Mouse (Mus musculus): ENCODE data around the gene Hlcs. TPM values are rescaled to one million over a fixed set of nuclear protein-coding genes. Genes with fewer than 3 reads are reported as not detected.

The Hlcs gene
- polyA plus RNA-seq, 1 experiment from 2014 or later = 7.6 TPM

GRCm38 (mm10) chr16:94150125-94151103, 163.0 kb downstream of the Hlcs start:
- Histone ChIP-seq H3K4me2 (ENCODE audit: low read depth, low read length) (no peak overlapping the region), H3K4me3 (ENCODE audit: low read depth, low read length) (no peak overlapping the region), H3K4me1 (ENCODE audit: control insufficient read depth, insufficient read depth, low read length) (peaks cover 11% of the 10 kb centered on the region), H3K36me3 (ENCODE audit: control insufficient read depth, insufficient read depth, low read length) (no peaks in the 10 kb centered on the region), H3K9me3 (ENCODE audit: control insufficient read depth, low read length) (no peaks in the 10 kb centered on the region), H3K27ac (ENCODE audit: low read depth, low read length) (no peak overlapping the region), H3K27me3 (ENCODE audit: control insufficient read depth, insufficient read depth, low read length) (no peaks in the 10 kb centered on the region), H3K9ac (replicated peaks; ENCODE audit: low read depth, low read length) (no peak overlapping the region)
- no peak for ATAC-seq (ENCODE audit: low read depth)
- WGBS = 71% methylated on average over 15 of the region's 15 CpGs

GRCm38 (mm10) chr16:94148139-94148538, 165.2 kb downstream of the Hlcs start:
- Histone ChIP-seq H3K27me3 (ENCODE audit: control insufficient read depth, insufficient read depth, low read length) (no peaks in the 10 kb centered on the region), H3K4me1 (ENCODE audit: control insufficient read depth, insufficient read depth, low read length) (no peaks in the 10 kb centered on the region; the same call in 1 of the 2 replicates), H3K36me3 (ENCODE audit: control insufficient read depth, insufficient read depth, low read length) (no peaks in the 10 kb centered on the region), H3K4me2 (ENCODE audit: low read depth, low read length) (no peak overlapping the region), H3K27ac (ENCODE audit: low read depth, low read length) (no peak overlapping the region), H3K4me3 (ENCODE audit: low read depth, low read length) (no peak overlapping the region), H3K9me3 (ENCODE audit: control insufficient read depth, low read length) (no peaks in the 10 kb centered on the region), H3K9ac (replicated peaks; ENCODE audit: low read depth, low read length) (no peak overlapping the region)
- 43% methylated on average over 11 of the region's 11 CpGs for WGBS
- ATAC-seq (ENCODE audit: low read depth) = no peak

- no peaks in the 10 kb centered on the region for H3K27me3 ChIP-seq (ENCODE audit: control insufficient read depth, insufficient read depth, low read length)
- H3K4me1 ChIP-seq (ENCODE audit: control insufficient read depth, insufficient read depth, low read length) = no peaks in the 10 kb centered on the region
- H3K36me3 ChIP-seq (ENCODE audit: control insufficient read depth, insufficient read depth, low read length) = no peaks in the 10 kb centered on the region
- no peaks in the 10 kb centered on the region for H3K9me3 ChIP-seq (ENCODE audit: control insufficient read depth, low read length)
- no peak for ATAC-seq (ENCODE audit: low read depth)
- no peak overlapping the region for H3K4me2 ChIP-seq (ENCODE audit: low read depth, low read length)
- no peak overlapping the region for H3K4me3 ChIP-seq (ENCODE audit: low read depth, low read length)
- WGBS = 19% methylated on average over 10 of the region's 10 CpGs
- H3K9ac ChIP-seq (replicated peaks; ENCODE audit: low read depth, low read length) = no peak overlapping the region
- H3K27ac ChIP-seq (ENCODE audit: low read depth, low read length) = no peak overlapping the region
Measured at GRCm38 (mm10) chr16:94143325-94143724, 170.0 kb downstream of the Hlcs start.

GRCm38 (mm10) chr16:94140746-94141145, 172.6 kb downstream of the Hlcs start:
- Histone ChIP-seq H3K9me3 (ENCODE audit: control insufficient read depth, low read length) (no peaks in the 10 kb centered on the region), H3K36me3 (ENCODE audit: control insufficient read depth, insufficient read depth, low read length) (no peaks in the 10 kb centered on the region), H3K4me3 (ENCODE audit: low read depth, low read length) (no peak overlapping the region), H3K4me2 (ENCODE audit: low read depth, low read length) (no peak overlapping the region), H3K27ac (ENCODE audit: low read depth, low read length) (no peak overlapping the region), H3K4me1 (ENCODE audit: control insufficient read depth, insufficient read depth, low read length) (no peaks in the 10 kb centered on the region), H3K9ac (replicated peaks; ENCODE audit: low read depth, low read length) (no peak overlapping the region), H3K27me3 (ENCODE audit: control insufficient read depth, insufficient read depth, low read length) (no peaks in the 10 kb centered on the region)
- no peak for ATAC-seq (ENCODE audit: low read depth)
- 68% methylated on average over 10 of the region's 10 CpGs for WGBS

DNA sequence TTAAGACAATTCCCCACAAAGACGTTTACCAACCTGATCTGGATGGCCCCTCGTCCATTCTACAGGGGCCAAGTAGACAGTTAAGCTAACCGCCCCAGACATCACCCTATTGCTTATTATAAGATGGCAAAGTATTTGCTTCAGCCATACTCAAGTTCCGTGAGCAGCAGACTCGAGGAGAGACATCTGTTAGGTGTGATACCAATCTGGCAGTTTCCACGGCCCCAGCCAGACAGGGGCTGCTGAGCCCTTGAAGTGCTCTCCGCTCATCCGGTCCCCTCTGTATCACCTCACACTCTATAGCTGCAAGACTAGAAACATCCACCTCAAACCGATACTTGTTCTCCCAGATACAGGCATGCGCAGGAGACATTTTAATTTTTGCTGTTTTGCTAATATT, 179.2 kb downstream of the Hlcs start:
- Histone ChIP-seq H3K9me3 (ENCODE audit: control insufficient read depth, low read length) (no peaks in the 10 kb centered on the region), H3K27ac (ENCODE audit: low read depth, low read length) (no peak overlapping the region), H3K9ac (replicated peaks; ENCODE audit: low read depth, low read length) (no peak overlapping the region), H3K36me3 (ENCODE audit: control insufficient read depth, insufficient read depth, low read length) (no peaks in the 10 kb centered on the region), H3K27me3 (ENCODE audit: control insufficient read depth, insufficient read depth, low read length) (no peaks in the 10 kb centered on the region), H3K4me1 (ENCODE audit: control insufficient read depth, insufficient read depth, low read length) (no peaks in the 10 kb centered on the region), H3K4me2 (ENCODE audit: low read depth, low read length) (no peak overlapping the region), H3K4me3 (ENCODE audit: low read depth, low read length) (no peak overlapping the region)
- no peak for ATAC-seq (ENCODE audit: low read depth)
- 84% methylated on average over 10 of the region's 10 CpGs for WGBS

DNA sequence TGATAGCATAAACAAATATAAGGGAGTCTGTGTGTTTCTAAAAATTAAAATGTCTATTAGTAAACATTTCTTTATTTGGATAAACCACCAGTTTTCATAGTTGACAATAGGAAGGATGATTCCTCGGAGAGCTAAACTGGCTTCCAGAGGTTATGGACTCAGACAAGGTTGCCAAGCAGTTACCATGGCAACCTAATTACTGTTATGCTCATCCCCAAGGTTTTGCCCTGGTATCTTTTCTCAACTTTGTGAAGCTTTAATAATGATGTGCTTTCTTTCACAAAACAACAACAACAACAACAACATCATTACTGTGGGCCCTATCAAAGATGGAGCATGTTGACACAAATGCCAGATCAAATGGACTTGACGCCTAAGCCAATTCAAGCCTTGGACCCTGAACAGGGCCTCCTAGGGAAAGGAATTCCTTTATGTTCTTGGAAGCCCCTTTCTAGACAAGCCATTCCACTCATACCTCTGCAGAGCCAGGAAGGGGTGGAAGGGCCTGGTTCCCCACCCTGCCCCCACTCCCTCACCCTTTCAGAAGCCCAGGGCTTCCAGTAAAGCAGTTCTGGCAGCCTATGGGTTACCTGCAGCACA, 185.0 kb downstream of the Hlcs start:
- Histone ChIP-seq H3K27me3 (ENCODE audit: control insufficient read depth, insufficient read depth, low read length) (peaks cover 18% of the 10 kb centered on the region), H3K4me1 (ENCODE audit: control insufficient read depth, insufficient read depth, low read length) (peaks cover 10% of the 10 kb centered on the region; the same call in 1 of the 2 replicates), H3K4me3 (ENCODE audit: low read depth, low read length) (no peak overlapping the region), H3K36me3 (ENCODE audit: control insufficient read depth, insufficient read depth, low read length) (no peaks in the 10 kb centered on the region), H3K9me3 (ENCODE audit: control insufficient read depth, low read length) (no peaks in the 10 kb centered on the region), H3K27ac (ENCODE audit: low read depth, low read length) (no peak overlapping the region), H3K9ac (replicated peaks; ENCODE audit: low read depth, low read length) (no peak overlapping the region), H3K4me2 (ENCODE audit: low read depth, low read length) (no peak overlapping the region)
- 14% methylated on average over 2 of the region's 2 CpGs for WGBS
- no peak for ATAC-seq (ENCODE audit: low read depth)

DNA sequence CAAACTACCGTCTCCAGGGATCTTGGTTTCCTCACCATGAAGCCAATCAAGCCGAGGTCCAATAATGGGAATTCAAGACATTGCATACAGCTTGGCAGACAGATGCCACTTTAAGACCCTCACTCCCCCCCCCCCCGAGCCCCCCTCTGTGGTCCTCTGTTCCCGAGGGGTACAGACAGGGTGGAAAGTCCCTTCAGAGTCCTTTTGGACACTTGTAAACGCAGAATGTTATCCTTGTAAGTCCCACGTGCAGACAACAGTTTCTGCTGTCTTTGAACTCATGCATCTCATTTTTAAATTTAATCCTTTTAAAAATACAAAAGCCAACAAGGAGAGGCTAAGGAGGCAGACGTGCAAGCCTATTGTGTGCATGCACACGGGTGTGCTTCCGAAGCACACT, 187.2 kb downstream of the Hlcs start:
- Histone ChIP-seq H3K9me3 (ENCODE audit: control insufficient read depth, low read length) (no peaks in the 10 kb centered on the region), H3K4me1 (ENCODE audit: control insufficient read depth, insufficient read depth, low read length) (peaks cover 10% of the 10 kb centered on the region; the same call in 1 of the 2 replicates), H3K36me3 (ENCODE audit: control insufficient read depth, insufficient read depth, low read length) (no peaks in the 10 kb centered on the region), H3K4me2 (ENCODE audit: low read depth, low read length) (no peak overlapping the region), H3K9ac (replicated peaks; ENCODE audit: low read depth, low read length) (no peak overlapping the region), H3K4me3 (ENCODE audit: low read depth, low read length) (no peak overlapping the region), H3K27ac (ENCODE audit: low read depth, low read length) (no peak overlapping the region), H3K27me3 (ENCODE audit: control insufficient read depth, insufficient read depth, low read length) (peaks cover 18% of the 10 kb centered on the region)
- 36% methylated on average over 9 of the region's 9 CpGs for WGBS
- ATAC-seq (ENCODE audit: low read depth) = no peak

DNA sequence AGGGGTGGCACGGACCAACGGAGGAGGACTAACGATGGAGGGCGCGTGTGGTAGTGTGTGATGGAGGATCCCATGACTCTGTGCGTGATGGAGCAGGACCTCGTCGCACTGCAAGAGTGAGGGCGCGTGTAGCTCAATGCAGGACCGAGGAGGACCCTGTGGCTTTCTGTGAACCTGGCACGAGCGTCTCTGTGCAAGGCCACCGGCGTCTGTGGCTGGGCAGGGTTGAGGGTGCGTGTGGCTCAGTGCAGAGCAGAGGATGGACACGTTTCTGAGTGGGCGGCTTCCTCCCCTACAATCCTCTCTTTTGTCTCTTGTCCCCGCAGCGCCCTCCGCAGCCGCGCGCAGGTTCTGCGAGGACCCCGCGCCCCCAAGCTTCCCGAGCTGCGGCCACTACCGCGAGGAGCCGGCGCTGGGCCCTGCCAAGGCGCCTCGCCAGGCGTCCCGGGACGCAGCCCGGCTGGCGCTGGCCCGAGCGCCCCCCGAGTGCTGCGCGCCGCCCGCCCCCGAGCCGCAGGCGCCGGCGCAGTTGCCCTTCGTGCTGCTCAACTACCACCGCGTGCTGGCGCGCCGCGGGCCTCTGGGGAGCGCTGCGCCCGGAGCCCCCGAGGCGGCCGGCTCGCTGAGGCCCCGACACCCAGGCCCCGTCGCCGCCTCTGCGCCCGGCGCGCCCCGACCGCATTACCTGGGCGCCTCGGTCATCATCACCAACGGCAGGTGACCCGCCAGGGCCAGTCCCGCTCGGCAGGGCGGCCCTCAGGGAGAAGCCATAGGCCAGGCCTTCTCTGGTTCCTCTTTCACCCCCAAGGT, 188.0 kb downstream of the Hlcs start:
- Histone ChIP-seq H3K4me2 (ENCODE audit: low read depth, low read length) (peak overlapping the region; percentile 89), H3K27me3 (ENCODE audit: control insufficient read depth, insufficient read depth, low read length) (peaks cover 18% of the 10 kb centered on the region)

More for the DNA sequence above, 188.0 kb downstream of the Hlcs start:
- H3K27ac ChIP-seq (ENCODE audit: low read depth, low read length) = no peak overlapping the region
- WGBS = 1% methylated on average over 67 of the region's 83 CpGs
- peaks cover 10% of the 10 kb centered on the region; the same call in 1 of the 2 replicates for H3K4me1 ChIP-seq (ENCODE audit: control insufficient read depth, insufficient read depth, low read length)
- H3K4me3 ChIP-seq (ENCODE audit: low read depth, low read length) = peak overlapping the region; percentile 40
- peak overlapping the region; percentile 57 for H3K9ac ChIP-seq (replicated peaks; ENCODE audit: low read depth, low read length)
- peak; percentile 76 for ATAC-seq (ENCODE audit: low read depth)
- no peaks in the 10 kb centered on the region for H3K9me3 ChIP-seq (ENCODE audit: control insufficient read depth, low read length)
- H3K36me3 ChIP-seq (ENCODE audit: control insufficient read depth, insufficient read depth, low read length) = no peaks in the 10 kb centered on the region

Data from neural tube, embryonic 14.5 days (tissue).